Mouse (Mus musculus) myocyte (in vitro differentiated cells): ENCODE results near the gene Dnajc21.

Source experiments
- CEBPB ChIP-seq: IDR thresholded peaks from 2 replicates; pipeline ENCODE4 v1.6.1; 2011; ENCODE audit warnings: mild to moderate bottlenecking, moderate library complexity; ENCODE audit not compliant: poor library complexity, insufficient read depth, severe bottlenecking
- E2F4 ChIP-seq: IDR thresholded peaks from one replicate; pipeline ENCODE4 v1.6.1; 2011; ENCODE audit warnings: mild to moderate bottlenecking, control low read depth, moderate library complexity; ENCODE audit not compliant: insufficient read depth
- MAX ChIP-seq: IDR thresholded peaks from one replicate; pipeline ENCODE4 v1.6.1; 2011; ENCODE audit warnings: low read depth, mild to moderate bottlenecking, control low read depth
- MYOD1 ChIP-seq, 3 experiments: IDR thresholded peaks; one replicate each; pipeline ENCODE4 v1.6.1; 2011; ENCODE audit warnings: control low read depth in 2 of 3, low read depth in 2 of 3, mild to moderate bottlenecking in 2 of 3, moderate library complexity in 1 of 3; ENCODE audit not compliant: insufficient read length in 2 of 3, control insufficient read depth in 1 of 3
- POLR2A ChIP-seq: IDR thresholded peaks from one replicate; pipeline ENCODE4 v1.6.1; 2011; ENCODE audit warnings: low read depth, mild to moderate bottlenecking, control low read depth, moderate library complexity; ENCODE audit not compliant: insufficient read length
- REST ChIP-seq: IDR thresholded peaks from one replicate; pipeline ENCODE4 v1.6.1; 2011; ENCODE audit warnings: mild to moderate bottlenecking, control low read depth, moderate library complexity; ENCODE audit not compliant: insufficient read depth, insufficient read length
- SRF ChIP-seq: IDR thresholded peaks from one replicate; pipeline ENCODE4 v1.6.1; 2011; ENCODE audit warnings: low read depth; ENCODE audit not compliant: control insufficient read depth, insufficient read length
- TCF12 ChIP-seq: IDR thresholded peaks from one replicate; pipeline ENCODE4 v1.6.1; 2011; ENCODE audit warnings: mild to moderate bottlenecking, control low read depth; ENCODE audit not compliant: poor library complexity, insufficient read depth, severe bottlenecking
- USF1 ChIP-seq: IDR thresholded peaks from one replicate; pipeline ENCODE4 v1.6.1; 2011; ENCODE audit warnings: low read depth, mild to moderate bottlenecking, control low read depth, moderate library complexity

GRCm38 (mm10) chr15:10441493-10441892, 28.8 kb downstream of the Dnajc21 start:
- no peak for TF ChIP-seq POLR2A
- TF ChIP-seq CEBPB, result no peak
- no peak for TF ChIP-seq REST
- no peak for TF ChIP-seq TCF12
- no peak for TF ChIP-seq MYOD1 (IDR thresholded peaks at IDR 0.05; ENCODE audit: control insufficient read depth in 1 of 3, insufficient read length in 2 of 3, low read depth in 2 of 3)
- no peak for TF ChIP-seq MAX
- TF ChIP-seq E2F4, result no peak
- no peak for TF ChIP-seq SRF
- no peak for TF ChIP-seq USF1
